Mouse (Mus musculus) stomach, adult 2 months (tissue): ENCODE measurements around the gene Ttc9b. TPM values are rescaled to one million over a fixed set of nuclear protein-coding genes. Genes with fewer than 3 reads are reported as not detected.

Source experiments
- polyA plus RNA-seq: library from polyadenylated mRNA; depleted of rRNA; stranded (reverse); fragments of >200 nt; gene quantifications from 2 replicates; pipeline ENCODE4 v1.2.3, GENCODE M21; 2012; rRNA removed

Gene Ttc9b
- polyA plus RNA-seq: 0.04 and 0.30 TPM in 2 replicates

GRCm38 (mm10) chr7:27653681-27654437 lies at the start of gene Ttc9b:
Gene Ttc9b, plus strand, starts transcription at chr7:27653915.

DNA sequence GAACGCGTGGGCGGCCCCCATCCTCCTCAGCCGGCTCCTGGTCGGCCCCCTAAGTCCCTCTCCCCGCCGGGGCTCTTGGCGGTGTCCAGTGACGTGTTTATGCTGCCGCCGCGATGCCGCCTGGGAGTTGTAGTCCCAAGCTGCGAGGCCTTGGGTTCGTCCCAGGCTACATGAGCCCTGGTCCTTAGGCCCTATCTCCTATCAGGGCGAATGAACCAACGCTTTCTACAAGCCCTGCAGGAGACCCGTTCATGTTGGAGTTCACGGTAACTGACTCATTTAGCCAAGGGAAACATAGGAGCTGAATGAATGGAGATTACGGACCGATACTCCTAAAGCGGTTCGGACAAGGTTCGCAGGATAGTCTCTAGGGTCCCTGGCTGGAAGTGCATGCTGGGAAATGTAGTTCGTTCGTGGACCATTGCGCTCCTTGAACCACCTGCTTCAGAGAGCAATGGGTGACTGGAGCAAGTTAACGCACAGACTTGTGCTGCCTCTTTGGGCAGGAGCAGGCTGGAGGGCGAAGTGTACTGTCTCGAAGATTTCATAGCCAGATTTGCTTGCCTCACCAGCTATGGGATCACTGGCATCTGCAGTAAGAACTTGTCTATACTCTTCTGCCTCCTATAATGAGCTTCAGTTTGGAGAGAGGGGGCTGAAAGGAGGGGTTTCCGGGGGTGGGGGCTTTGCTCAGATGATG lies 21.0 kb downstream of the Ttc9b start, which contains the start of gene Map3k10:
Gene Map3k10, minus strand, starts transcription at position 77 of the 700 bp plus-strand sequence.

DNA sequence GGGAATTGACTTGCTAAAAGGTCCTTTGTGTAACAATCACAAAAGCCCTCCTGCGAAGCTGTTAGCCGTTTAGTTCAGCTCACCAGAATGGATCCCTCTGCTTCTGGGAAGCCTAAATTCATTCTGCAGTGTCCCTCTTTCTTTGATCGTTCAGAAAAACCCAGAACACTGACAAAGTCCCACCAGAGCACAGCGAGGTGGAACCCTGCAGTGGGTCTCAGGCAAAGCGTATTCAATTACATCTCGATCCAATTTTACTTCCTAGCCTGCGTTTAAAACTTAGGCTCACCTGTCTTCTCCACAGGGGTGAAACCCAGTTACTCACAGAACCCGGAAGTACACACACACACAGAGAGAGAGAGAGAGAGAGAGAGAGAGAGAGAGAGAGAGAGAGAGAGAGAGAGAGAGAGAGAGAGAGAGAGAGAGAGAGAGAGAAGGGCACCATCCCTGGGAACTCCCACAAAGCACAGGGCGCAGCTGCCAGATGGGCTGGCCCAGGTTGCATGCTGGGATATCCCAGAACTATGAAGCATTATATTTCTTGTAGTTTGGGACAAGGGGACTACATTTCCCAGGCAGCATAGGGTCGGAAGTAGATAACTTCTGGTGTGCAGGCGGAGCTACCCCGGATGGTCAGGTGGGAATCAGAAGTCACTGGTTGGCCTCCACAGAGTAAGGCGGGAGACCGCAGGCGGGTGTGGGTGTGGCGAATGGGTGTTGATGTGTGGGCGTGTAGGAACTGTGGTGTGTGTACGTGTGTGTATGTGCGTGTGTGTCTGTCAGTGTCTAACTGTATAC lies 35.3 kb downstream of the Ttc9b start, which contains the start of gene Zfp607b:
Gene Zfp607b, plus strand, starts transcription at position 526 of the 798 bp plus-strand sequence.

Other genes with a start within 250 kb of the Ttc9b start
- 0.18 and 0.35 TPM in 2 replicates for gene Sptbn4, start 206.2 kb upstream of the Ttc9b start, polyA plus RNA-seq
- 80.6 and 91.8 TPM in 2 replicates for gene Blvrb, start 205.9 kb upstream of the Ttc9b start, polyA plus RNA-seq
- gene Sertad3, start 180.1 kb upstream of the Ttc9b start, polyA plus RNA-seq: 13.6 and 15.2 TPM in 2 replicates
- gene Sertad1, start 167.0 kb upstream of the Ttc9b start, polyA plus RNA-seq: 43.0 and 64.9 TPM in 2 replicates
- 0.47 and 0.56 TPM in 2 replicates for gene Prx, start 154.6 kb upstream of the Ttc9b start, polyA plus RNA-seq
- 0.52 and 0.69 TPM in 2 replicates for gene Hipk4, start 130.6 kb upstream of the Ttc9b start, polyA plus RNA-seq
- 218 and 320 TPM in 2 replicates for gene Pld3, start 100.7 kb upstream of the Ttc9b start, polyA plus RNA-seq
- gene 2310022A10Rik, start 100.7 kb upstream of the Ttc9b start, polyA plus RNA-seq: 12.4 and 12.5 TPM in 2 replicates
- 27.8 and 30.4 TPM in 2 replicates for gene Akt2, start 62.4 kb upstream of the Ttc9b start, polyA plus RNA-seq
- gene Map3k10, start 20.7 kb downstream of the Ttc9b start, polyA plus RNA-seq: 11.8 and 20.9 TPM in 2 replicates
- gene Zfp607b, start 35.4 kb downstream of the Ttc9b start, polyA plus RNA-seq: 0.47 TPM in 1 of 2 replicates, not detected in the other
- gene Zfp60, start 77.5 kb downstream of the Ttc9b start, polyA plus RNA-seq: 0.09 and 0.19 TPM in 2 replicates
- 0.08 and 0.10 TPM in 2 replicates for gene Zfp626, start 153.3 kb downstream of the Ttc9b start, polyA plus RNA-seq
- gene Zfp59, start 184.7 kb downstream of the Ttc9b start, polyA plus RNA-seq: 0.02 and 0.05 TPM in 2 replicates
- 0.09 and 0.11 TPM in 2 replicates for gene Zfp607a, start 203.6 kb downstream of the Ttc9b start, polyA plus RNA-seq